Mouse (Mus musculus) embryonic facial prominence, embryonic 12.5 days (tissue): Measurements from ENCODE around the gene Slc22a1. TPM values are rescaled to one million over a fixed set of nuclear protein-coding genes. Genes with fewer than 3 reads are reported as not detected.
"Not testable (repeated sequence)": the region's sequence is repeated elsewhere in the genome, so short reads cannot be mapped to it uniquely, and the experiment has no call there.

Source experiments
- ATAC-seq: fragments of 200-750 bp; cut with Nextera tagmentation; 2 replicates; pipeline ENCODE4 v1.8.0; 2017; ENCODE audit not compliant: insufficient number of reproducible peaks, insufficient read depth, low FRiP score, low TSS enrichment
- H3K27ac ChIP-seq: fragments of 300-500 bp; sonication (generic); 2 replicates; pipeline ENCODE4 v1.5.1; 2016; ENCODE audit warnings: mild to moderate bottlenecking
- H3K27me3 ChIP-seq: fragments of 300-500 bp; sonication (generic); 2 replicates; pipeline ENCODE4 v1.6.1; 2016; ENCODE audit warnings: mild to moderate bottlenecking, moderate library complexity
- H3K36me3 ChIP-seq: fragments of 300-500 bp; sonication (generic); 2 replicates; pipeline ENCODE4 v1.6.1; 2016; ENCODE audit warnings: mild to moderate bottlenecking
- H3K4me1 ChIP-seq: fragments of 300-500 bp; sonication (generic); 2 replicates; pipeline ENCODE4 v1.6.1; 2016
- H3K4me2 ChIP-seq: fragments of 300-500 bp; sonication (generic); replicated peaks from 2 replicates; pipeline ENCODE4 v1.6.1; 2016; ENCODE audit warnings: mild to moderate bottlenecking, moderate library complexity
- H3K4me3 ChIP-seq: fragments of 300-500 bp; sonication (generic); 2 replicates; pipeline ENCODE4 v1.5.1; 2016; ENCODE audit warnings: mild to moderate bottlenecking
- H3K9ac ChIP-seq: fragments of 300-500 bp; sonication (generic); 2 replicates; pipeline ENCODE4 v1.6.1; 2016; ENCODE audit warnings: mild to moderate bottlenecking, moderate library complexity
- H3K9me3 ChIP-seq: fragments of 300-500 bp; sonication (generic); 2 replicates; pipeline ENCODE4 v1.6.1; 2016; ENCODE audit warnings: mild to moderate bottlenecking, moderate library complexity
- WGBS: fragments of 180-500 bp; shearing (Covaris S2); methylation state at CpG from one replicate; pipeline ENCODE4 v1.1.7; 2016; 5-methylcytosine and 5-hydroxymethylcytosine counted together
- polyA plus RNA-seq: library from polyadenylated mRNA; unstranded; fragments of >200 nt; fragmentation: Nextera tagmentation; extraction: Ambion mirVana; gene quantifications from 2 replicates; pipeline ENCODE4 v1.2.1, GENCODE M21; 2016

Gene Slc22a1
- polyA plus RNA-seq, 1 experiment from 2014 or later = 0.08 TPM

- Histone ChIP-seq H3K9ac (no peak overlapping the region), H3K27ac (no peak overlapping the region), H3K4me2 (no peak overlapping the region), H3K27me3 (no peaks in the 10 kb centered on the region), H3K4me1 (no peaks in the 10 kb centered on the region), H3K36me3 (peaks cover 58% of the 10 kb centered on the region), H3K9me3 (no peaks in the 10 kb centered on the region), H3K4me3 (no peak overlapping the region)
- 93% methylated on average over 13 of the region's 13 CpGs for WGBS
- ATAC-seq = no peak
Observed at GRCm38 (mm10) chr17:12683582-12683981, 8.0 kb upstream of the Slc22a1 start.

DNA sequence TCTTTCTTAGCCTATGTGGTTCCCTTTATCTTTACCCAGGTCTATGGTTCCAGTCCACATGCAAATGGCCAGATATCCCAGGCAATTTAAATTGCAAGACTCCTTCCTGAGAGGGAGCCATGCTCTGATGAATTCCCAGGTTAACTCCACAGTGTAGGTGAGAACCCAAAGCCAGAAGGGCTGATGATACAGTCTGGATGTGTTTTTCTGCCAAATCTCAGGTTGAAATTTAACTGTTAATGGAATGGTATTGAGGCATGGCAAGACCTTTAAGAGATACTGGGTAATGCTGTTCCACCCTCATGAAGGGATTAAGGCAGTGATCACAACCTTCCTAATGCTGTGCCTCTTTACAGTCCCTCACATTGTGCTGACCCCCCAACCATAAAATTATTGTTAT is 2.6 kb upstream of the Slc22a1 start:
- H3K27me3 ChIP-seq = no peaks in the 10 kb centered on the region
- no peaks in the 10 kb centered on the region for H3K9me3 ChIP-seq
- no peaks in the 10 kb centered on the region for H3K4me1 ChIP-seq
- H3K36me3 ChIP-seq = peaks cover 9% of the 10 kb centered on the region
- no peak overlapping the region for H3K27ac ChIP-seq
- H3K4me3 ChIP-seq = no peak overlapping the region
- ATAC-seq = no peak
- no peak overlapping the region for H3K9ac ChIP-seq
- no peak overlapping the region for H3K4me2 ChIP-seq

GRCm38 (mm10) chr17:12677139-12677538 is 1.5 kb upstream of the Slc22a1 start:
- no peak for ATAC-seq
- Histone ChIP-seq H3K36me3 (0 out of 2 replicates have a peak, but pooled peaks cover 3% of the 10 kb centered on the region), H3K9ac (no peak overlapping the region), H3K27ac (no peak overlapping the region), H3K4me1 (peaks cover 3% of the 10 kb centered on the region; the same call in 1 of the 2 replicates), H3K4me3 (no peak overlapping the region), H3K9me3 (no peaks in the 10 kb centered on the region), H3K27me3 (no peaks in the 10 kb centered on the region), H3K4me2 (no peak overlapping the region)

GRCm38 (mm10) chr17:12674980-12675379 is 649 bp downstream of the Slc22a1 start:
- WGBS = 86% methylated on average over 7 of the region's 7 CpGs
- H3K4me3 ChIP-seq, H3K27me3 ChIP-seq, H3K36me3 ChIP-seq, H3K9me3 ChIP-seq, H3K27ac ChIP-seq, ATAC-seq, H3K4me2 ChIP-seq, H3K4me1 ChIP-seq, H3K9ac ChIP-seq: not testable (repeated sequence)

- no peak overlapping the region for H3K4me2 ChIP-seq
- no peak for ATAC-seq
- H3K4me1 ChIP-seq = peaks cover 9% of the 10 kb centered on the region
- H3K9me3 ChIP-seq = no peaks in the 10 kb centered on the region
- no peaks in the 10 kb centered on the region for H3K27me3 ChIP-seq
- H3K4me3 ChIP-seq = no peak overlapping the region
- H3K36me3 ChIP-seq = no peaks in the 10 kb centered on the region
- no peak overlapping the region for H3K27ac ChIP-seq
- 67% methylated on average over 3 of the region's 3 CpGs for WGBS
- H3K9ac ChIP-seq = no peak overlapping the region
Observed at GRCm38 (mm10) chr17:12673871-12674270, 1.8 kb downstream of the Slc22a1 start.

- ATAC-seq = no peak
- Histone ChIP-seq H3K27me3 (no peaks in the 10 kb centered on the region), H3K9me3 (no peaks in the 10 kb centered on the region), H3K36me3 (no peaks in the 10 kb centered on the region), H3K9ac (no peak overlapping the region), H3K4me1 (peaks cover 9% of the 10 kb centered on the region), H3K4me2 (no peak overlapping the region), H3K4me3 (no peak overlapping the region), H3K27ac (peak overlapping the region; percentile 46; the same call in 1 of the 2 replicates)
- WGBS = 35% methylated on average over 7 of the region's 7 CpGs
Observed at GRCm38 (mm10) chr17:12672285-12672790, 3.3 kb downstream of the Slc22a1 start.

- Histone ChIP-seq H3K36me3 (no peaks in the 10 kb centered on the region), H3K4me2 (no peak overlapping the region), H3K27ac (no peak overlapping the region), H3K4me1 (peaks cover 9% of the 10 kb centered on the region), H3K27me3 (no peaks in the 10 kb centered on the region), H3K9me3 (no peaks in the 10 kb centered on the region), H3K9ac (no peak overlapping the region), H3K4me3 (no peak overlapping the region)
- ATAC-seq = no peak
- WGBS = 83% methylated on average over 5 of the region's 5 CpGs
Observed at GRCm38 (mm10) chr17:12671029-12671605, 4.5 kb downstream of the Slc22a1 start.

DNA sequence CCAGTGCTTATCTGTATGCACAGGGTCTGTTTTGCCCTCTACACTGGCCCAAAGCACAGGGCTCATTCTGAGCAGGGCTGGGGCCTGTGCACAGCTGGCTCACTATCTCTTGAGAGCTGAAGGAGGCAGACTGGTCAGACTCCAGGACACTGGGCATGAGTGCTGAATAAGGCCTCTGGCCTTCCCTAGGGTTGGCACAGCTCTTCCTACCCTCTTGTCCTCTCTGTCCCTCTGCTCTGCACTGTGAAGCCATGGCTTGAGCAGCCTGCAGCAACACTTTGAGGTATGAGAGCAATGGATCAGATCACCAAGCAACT is 6.3 kb downstream of the Slc22a1 start:
- Histone ChIP-seq H3K9me3 (no peaks in the 10 kb centered on the region), H3K27ac (0 out of 2 replicates have a peak overlapping the region, but pooled peaks have one; percentile 30), H3K9ac (0 out of 2 replicates have a peak overlapping the region, but pooled peaks have one; percentile 19), H3K4me3 (no peak overlapping the region), H3K36me3 (no peaks in the 10 kb centered on the region), H3K4me1 (peaks cover 9% of the 10 kb centered on the region), H3K27me3 (no peaks in the 10 kb centered on the region), H3K4me2 (no peak overlapping the region)
- ATAC-seq = no peak

DNA sequence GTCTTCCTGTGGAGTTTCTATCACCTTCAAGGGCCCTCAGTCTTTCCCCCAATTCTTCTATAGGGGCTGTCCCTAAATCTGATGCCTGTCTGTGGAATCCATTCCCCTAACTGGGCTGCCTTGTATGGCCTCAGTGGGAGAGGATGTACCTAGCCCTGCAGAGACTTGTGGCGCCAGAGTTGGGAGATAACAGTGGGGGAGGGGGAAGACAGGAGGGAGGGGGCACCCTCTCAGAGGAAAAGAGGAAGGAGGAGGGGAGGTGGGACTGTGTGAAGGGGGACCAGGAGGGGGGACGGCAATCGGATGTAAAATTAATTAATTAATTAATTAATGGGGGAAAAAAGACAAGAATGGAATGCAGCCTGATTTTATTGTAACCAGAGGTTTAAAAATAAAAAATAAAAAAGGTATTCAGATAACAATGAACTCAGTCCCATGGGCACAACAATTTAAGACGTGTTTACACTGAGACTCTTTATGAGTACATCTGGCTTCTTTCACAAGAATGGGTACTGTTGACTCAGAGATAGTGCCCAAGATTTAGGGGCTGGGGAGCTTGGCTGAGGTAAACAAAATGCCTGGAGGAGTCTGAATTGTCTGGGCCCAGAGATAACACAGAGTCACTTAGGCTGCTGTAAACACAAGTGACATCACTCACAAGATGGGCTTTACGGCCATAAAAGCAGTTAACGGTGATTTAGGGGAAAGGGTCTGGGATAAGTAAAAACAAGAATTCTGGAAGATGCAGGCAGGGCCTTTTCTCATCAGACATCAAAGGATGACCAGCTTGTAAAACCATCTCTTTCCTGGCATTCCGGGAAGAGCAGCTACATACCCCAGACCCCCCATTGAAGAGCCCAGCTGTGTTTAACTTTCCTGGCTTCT is 6.9 kb downstream of the Slc22a1 start:
- no peak for ATAC-seq
- peaks cover 9% of the 10 kb centered on the region for H3K4me1 ChIP-seq
- H3K27me3 ChIP-seq = no peaks in the 10 kb centered on the region
- no peaks in the 10 kb centered on the region for H3K36me3 ChIP-seq
- H3K4me2 ChIP-seq = no peak overlapping the region
- peak overlapping the region; percentile 46; the same call in 1 of the 2 replicates for H3K27ac ChIP-seq
- H3K4me3 ChIP-seq = no peak overlapping the region
- no peaks in the 10 kb centered on the region for H3K9me3 ChIP-seq
- WGBS = 43% methylated on average over 7 of the region's 7 CpGs
- 0 out of 2 replicates have a peak overlapping the region, but pooled peaks have one; percentile 19 for H3K9ac ChIP-seq

DNA sequence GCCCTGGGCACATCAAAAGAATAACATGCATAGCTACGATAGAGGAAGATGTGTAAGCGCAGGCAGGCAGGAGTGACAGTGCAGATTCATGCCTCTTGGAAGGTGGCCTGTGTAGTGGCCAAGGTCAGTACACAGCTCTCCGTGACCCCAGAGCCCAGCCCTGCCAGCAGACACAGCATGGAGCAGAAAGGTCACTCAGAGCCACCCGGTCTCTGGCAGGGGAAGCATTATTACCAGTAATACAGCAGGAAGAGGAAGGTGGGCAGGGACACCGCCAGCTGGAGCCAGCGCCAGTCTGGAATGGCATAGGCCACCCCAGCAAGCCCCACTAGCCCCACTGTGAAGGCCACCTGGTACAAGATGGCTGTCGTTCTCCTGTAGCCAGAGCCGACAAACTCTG is 11.5 kb downstream of the Slc22a1 start:
- no peak overlapping the region for H3K4me3 ChIP-seq
- H3K36me3 ChIP-seq = no peaks in the 10 kb centered on the region
- H3K9ac ChIP-seq = no peak overlapping the region
- no peaks in the 10 kb centered on the region for H3K9me3 ChIP-seq
- H3K27me3 ChIP-seq = 0 out of 2 replicates have a peak, but pooled peaks cover 5% of the 10 kb centered on the region
- H3K4me1 ChIP-seq = peaks cover under 1% of the 10 kb centered on the region
- no peak overlapping the region for H3K27ac ChIP-seq
- ATAC-seq = no peak
- H3K4me2 ChIP-seq = no peak overlapping the region
- 73% methylated on average over 8 of the region's 8 CpGs for WGBS

DNA sequence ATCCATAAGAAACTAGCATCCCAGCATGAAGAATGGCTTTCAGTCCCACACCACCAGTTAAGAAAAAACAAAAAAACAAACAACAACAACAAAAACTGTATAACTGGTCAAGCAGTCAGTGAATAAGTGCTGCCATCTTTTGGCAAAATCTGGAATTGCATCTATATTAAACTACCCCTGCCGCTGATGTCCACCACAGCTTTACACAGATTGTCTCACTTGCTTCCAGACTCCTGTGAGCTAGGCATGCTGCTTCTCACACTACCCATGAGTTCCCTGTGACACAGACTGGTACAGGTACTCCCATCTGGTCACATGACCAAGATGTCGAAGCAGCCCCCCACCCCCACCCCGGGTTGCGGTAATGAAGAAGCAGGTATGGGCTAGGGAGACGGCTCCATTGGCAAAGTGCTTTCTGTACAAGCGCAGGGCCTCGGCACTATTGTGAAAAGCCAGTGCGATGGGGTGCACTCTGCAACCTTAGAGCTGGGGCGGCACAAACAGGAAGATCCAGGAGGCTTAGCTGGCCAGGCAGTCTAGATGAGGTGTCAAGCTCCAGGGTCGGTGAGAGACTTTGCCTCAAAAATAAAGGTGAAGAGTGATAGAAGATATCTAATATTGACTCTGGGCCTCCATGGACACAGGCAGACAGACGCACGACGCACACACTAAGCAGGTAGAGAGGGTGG is 14.9 kb downstream of the Slc22a1 start:
- Histone ChIP-seq H3K9ac (no peak overlapping the region), H3K36me3 (no peaks in the 10 kb centered on the region), H3K4me3 (no peak overlapping the region), H3K4me2 (no peak overlapping the region), H3K9me3 (no peaks in the 10 kb centered on the region), H3K27ac (no peak overlapping the region), H3K4me1 (no peaks in the 10 kb centered on the region), H3K27me3 (0 out of 2 replicates have a peak, but pooled peaks cover 5% of the 10 kb centered on the region)
- 70% methylated on average over 13 of the region's 13 CpGs for WGBS
- no peak for ATAC-seq
